In genomic region chr6:115360776-115361605, GRCm38 (mm10) we compare ENCODE assay signal across 8 mouse cellular contexts. TPM values are rescaled to one million over a fixed set of nuclear protein-coding genes. Genes with fewer than 3 reads are reported as not detected.
A peak's percentile ranks its signal among the peaks of the same experiment; 100 is the strongest.
DNase-seq lines count a peak whose midpoint lies in the region; ATAC-seq lines count a peak whose summit lies in the region.

Gene Pparg (plus strand): TSS chr6:115360951.

- peak within 1 kb of the TSS; percentile 100 for H3K4me2 ChIP-seq in hindbrain, embryonic 12.5 days (replicated peaks)

- no peak within 1 kb of the TSS for H3K27ac ChIP-seq in hindbrain, embryonic 12.5 days

- H3K9me3 ChIP-seq in hindbrain, embryonic 12.5 days (replicated peaks), result no peaks in the 10 kb centered on the region; the same call in 1 of the 2 replicates

- peaks cover 30% of the 10 kb centered on the region for H3K27me3 ChIP-seq in hindbrain, embryonic 12.5 days

- H3K4me3 ChIP-seq in hindbrain, embryonic 12.5 days, result peak within 1 kb of the TSS; percentile 65

- intact Hi-C loops in left cerebral cortex, postnatal 36 days (cut with DNase I), result loop anchor here (5.0 kb wide), 2 partner anchors 49 to 69 kb away; no protein-coding TSS in a partner anchor

- H3K9ac ChIP-seq in hindbrain, embryonic 12.5 days, result peak within 1 kb of the TSS; percentile 67

- H3K36me3 ChIP-seq in hindbrain, embryonic 12.5 days, result no peaks in the 10 kb centered on the region

- H3K4me1 ChIP-seq in hindbrain, embryonic 12.5 days, result peaks cover 12% of the 10 kb centered on the region

- WGBS in hindbrain, embryonic 12.5 days, result under 1% methylated on average over 72 of the region's 76 CpGs

- DNase-seq in adrenal gland, adult 2 months, result peak; percentile 72
- DNase-seq in cerebellum, postnatal 14 days, result peak; percentile 64 to 69
- peak; percentile 13 for DNase-seq in gastrocnemius, adult 18-20 months (ENCODE audit: low spot score)
- DNase-seq in left cerebral cortex, postnatal 36 days (ENCODE audit: low spot score in 2 of 2), result peak; percentile 43 to 54
- peak; percentile 5 to 11 for DNase-seq in right cerebral cortex, postnatal 36 days (ENCODE audit: low spot score in 2 of 2)
- no peak for DNase-seq in B cell, adult 2 months

- peak; percentile 86 for ATAC-seq in hindbrain, embryonic 12.5 days (ENCODE audit: low FRiP score)
- ATAC-seq in megakaryocyte progenitor cell, adult 5-6 weeks (replicated peaks; ENCODE audit: poor library complexity), result peak; percentile 83

RNA-seq across cellular contexts. Expression of gene Pparg, which starts in this region (rescaled TPM):
- total RNA-seq in adrenal gland, adult 2 months (2021), result 10 to 100 TPM; 77.8 to 86.1 TPM
- polyA plus RNA-seq in adrenal gland, adult 2 months (2012; rRNA removed), result 16.3 and 24.0 TPM in 2 replicates
- total RNA-seq in gastrocnemius, adult 18-20 months (2021), result 1 to 10 TPM; 3.5 to 4.7 TPM
- polyA plus RNA-seq in hindbrain, embryonic 12.5 days (2016; fragmentation: Nextera tagmentation; extraction: Ambion mirVana), result 0.45 TPM in 1 of 2 replicates, not detected in the other
- 1 to 10 TPM; 6.6 to 8.7 TPM for total RNA-seq in left cerebral cortex, postnatal 36 days (2021)
- total RNA-seq in megakaryocyte progenitor cell, adult 5-6 weeks (2015), result 0.32 and 0.69 TPM in 2 replicates
- total RNA-seq in megakaryocyte progenitor cell, adult 5-6 weeks (2017), result 0.24 TPM in 1 of 2 replicates, not detected in the other

Comparison
In these comparisons a context has a peak if more than half of its experiments do, and no peak if none do; other contexts are left out.
1. RNA of gene Pparg (total RNA-seq): 77.8 to 86.1 TPM in adrenal gland, adult 2 months; 6.6 to 8.7 TPM in left cerebral cortex, postnatal 36 days, 3.5 to 4.7 TPM in gastrocnemius, adult 18-20 months and 0.24 to 0.69 TPM in megakaryocyte progenitor cell, adult 5-6 weeks; every median in the first group is over 4 times any median in the second.
2. RNA of gene Pparg (polyA plus RNA-seq): 16.3 to 24.0 TPM in adrenal gland, adult 2 months; 0.45 TPM in hindbrain, embryonic 12.5 days; every median in the first group is over 10 times any median in the second.
3. Peak in ATAC-seq, H3K4me3 ChIP-seq, H3K9ac ChIP-seq and H3K4me2 ChIP-seq in hindbrain, embryonic 12.5 days; RNA of the gene not detected or under 1 TPM.
4. Peak in ATAC-seq in megakaryocyte progenitor cell, adult 5-6 weeks; RNA of the gene not detected or under 1 TPM.
5. DNase-seq: peak in adrenal gland, adult 2 months (single experiment), cerebellum, postnatal 14 days (2 of 2), gastrocnemius, adult 18-20 months (single experiment), left cerebral cortex, postnatal 36 days (2 of 2) and right cerebral cortex, postnatal 36 days (2 of 2); none in B cell, adult 2 months (0 of 2).